Mouse (Mus musculus) central nervous system, embryonic 11.5 days (tissue): ENCODE measurements around the gene Psmb3. TPM values are rescaled to one million over a fixed set of nuclear protein-coding genes. Genes with fewer than 3 reads are reported as not detected.

Source experiments
- polyA plus RNA-seq: library from polyadenylated mRNA; depleted of rRNA; stranded (reverse); fragments of >200 nt; gene quantifications from 2 replicates; pipeline ENCODE4 v1.2.3, GENCODE M21; 2012; rRNA removed

Gene Psmb3
- 282 and 471 TPM in 2 replicates for polyA plus RNA-seq

DNA sequence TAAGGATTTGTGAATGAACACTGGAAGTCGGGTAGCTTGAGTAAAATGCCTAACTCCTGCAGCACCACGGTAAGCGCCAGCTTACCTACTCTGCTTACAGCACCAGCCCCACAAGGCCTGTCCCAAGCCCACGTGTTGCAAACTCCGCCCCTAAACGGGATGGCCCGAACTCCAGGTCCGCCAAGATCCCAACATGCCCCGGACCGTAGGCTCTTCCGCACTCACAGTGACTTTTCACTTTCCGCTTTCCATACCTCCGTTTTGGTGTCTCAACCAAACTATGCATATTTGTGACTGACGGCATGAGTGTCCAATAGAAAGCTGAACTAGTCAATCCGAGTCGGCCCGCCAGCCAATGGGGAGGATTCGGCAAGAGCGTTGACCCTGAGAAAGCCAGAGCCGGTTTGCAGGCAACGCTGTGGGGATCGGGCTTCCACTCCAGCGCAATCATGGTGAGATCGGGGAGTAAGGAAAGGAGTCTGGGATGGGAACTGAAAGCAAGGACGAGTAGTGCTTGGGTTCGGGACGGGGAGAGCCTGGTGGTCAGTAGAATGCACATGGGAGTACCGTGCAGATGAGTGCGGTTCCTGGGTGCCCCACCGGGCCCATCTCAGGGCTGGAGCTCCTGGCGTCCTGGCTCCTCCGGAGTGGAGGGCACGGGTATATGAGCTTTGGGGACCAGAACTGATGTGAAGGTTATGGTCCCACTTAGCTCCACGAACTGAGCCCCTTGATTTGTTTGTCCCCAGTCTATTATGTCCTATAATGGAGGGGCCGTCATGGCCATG lies at the start of gene Psmb3:
Psmb3 (plus strand) TSS at position 361 of the 788 bp plus-strand sequence.

GRCm38 (mm10) chr11:97662893-97663527 lies 40.2 kb upstream of the Psmb3 start, which contains the start of gene Mllt6:
Gene Mllt6 (plus strand): TSS chr11:97663414.

DNA sequence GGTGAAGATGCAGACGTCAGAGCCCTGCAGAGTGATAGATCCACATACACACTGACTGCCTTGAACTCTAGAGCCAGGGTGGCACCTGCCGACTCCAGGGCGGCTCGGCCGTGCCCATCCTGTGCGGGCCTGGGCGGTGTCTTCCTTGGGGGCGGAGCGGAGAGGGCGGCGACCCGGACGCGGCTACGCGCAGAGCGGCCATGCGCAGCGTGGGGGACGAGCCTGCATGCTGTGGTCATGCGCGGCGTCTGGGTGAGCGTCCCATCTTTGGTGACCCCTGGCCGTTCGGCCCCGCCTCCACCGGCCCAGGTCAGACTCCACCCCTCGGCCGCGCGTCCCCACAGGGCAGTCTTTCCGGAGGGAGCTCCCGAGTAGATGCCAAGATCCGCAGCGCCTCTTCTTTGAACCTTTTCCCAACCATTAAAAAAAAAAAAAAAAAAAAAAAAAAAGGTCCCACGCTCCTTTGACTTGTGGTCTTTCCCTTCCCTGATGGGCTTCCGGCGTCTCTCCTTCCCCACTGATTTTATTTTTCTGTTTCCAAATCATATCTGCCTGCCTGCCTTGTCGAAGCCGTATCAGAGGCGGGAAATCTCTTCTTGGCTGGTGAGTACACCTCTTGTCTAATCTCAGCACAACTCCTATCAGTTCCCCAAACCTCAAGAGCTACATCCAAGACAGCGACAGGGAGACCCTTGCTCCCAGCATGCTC lies 17.4 kb upstream of the Psmb3 start, which contains the start of gene Cisd3:
Cisd3 (plus strand) TSS at position 214 of the 709 bp plus-strand sequence.

GRCm38 (mm10) chr11:97700003-97700745 lies 3.0 kb upstream of the Psmb3 start, which contains the start of gene Pcgf2:
Gene Pcgf2 (minus strand): TSS chr11:97700497.

GRCm38 (mm10) chr11:97744063-97744717 lies 41.0 kb downstream of the Psmb3 start, which contains the start of gene Pip4k2b:
Gene Pip4k2b (minus strand): TSS chr11:97744704.

Other genes starting within 250 kb of the Psmb3 start
- 0.12 TPM in 1 of 2 replicates, not detected in the other for gene 4933428G20Rik, start 203.1 kb upstream of the Psmb3 start, polyA plus RNA-seq
- gene Srcin1, start 127.2 kb upstream of the Psmb3 start, polyA plus RNA-seq, result 12.5 and 17.5 TPM in 2 replicates
- 12.7 and 22.7 TPM in 2 replicates for gene Epop, start 73.7 kb upstream of the Psmb3 start, polyA plus RNA-seq
- 34.2 and 41.0 TPM in 2 replicates for gene Mllt6, start 40.0 kb upstream of the Psmb3 start, polyA plus RNA-seq
- gene Cisd3, start 17.6 kb upstream of the Psmb3 start, polyA plus RNA-seq, result 8.7 and 11.0 TPM in 2 replicates
- 92.4 and 117 TPM in 2 replicates for gene Pcgf2, start 2.9 kb upstream of the Psmb3 start, polyA plus RNA-seq
- 30.7 and 36.6 TPM in 2 replicates for gene Pip4k2b, start 41.3 kb downstream of the Psmb3 start, polyA plus RNA-seq
- gene Cwc25, start 63.2 kb downstream of the Psmb3 start, polyA plus RNA-seq, result 20.1 and 28.6 TPM in 2 replicates
- gene 1700001P01Rik, start 72.5 kb downstream of the Psmb3 start, polyA plus RNA-seq, result 0.52 and 0.95 TPM in 2 replicates
- 992 and 1,452 TPM in 2 replicates for gene Rpl23, start 79.0 kb downstream of the Psmb3 start, polyA plus RNA-seq
- 58.6 and 78.0 TPM in 2 replicates for gene Lasp1, start 95.6 kb downstream of the Psmb3 start, polyA plus RNA-seq
- gene B230217C12Rik, start 137.4 kb downstream of the Psmb3 start, polyA plus RNA-seq, result 8.3 and 18.7 TPM in 2 replicates
- 0.67 and 0.74 TPM in 2 replicates for gene Fbxo47, start 180.8 kb downstream of the Psmb3 start, polyA plus RNA-seq